Mouse (Mus musculus): ENCODE results near the gene Vamp3.

- no peak for TF ChIP-seq CTCF (IDR thresholded peaks at IDR 0.05; ENCODE audit: extremely low read depth, insufficient read depth, low read length)
- TF ChIP-seq POLR2A (IDR thresholded peaks at IDR 0.05; ENCODE audit: extremely low read depth, insufficient read depth, low read length): no peak
These were observed 13.2 kb upstream of the Vamp3 start for GRCm38 (mm10) chr4:151070962-151071361.

Data from cortical plate, adult 2 months (tissue).